In the genomic region with DNA sequence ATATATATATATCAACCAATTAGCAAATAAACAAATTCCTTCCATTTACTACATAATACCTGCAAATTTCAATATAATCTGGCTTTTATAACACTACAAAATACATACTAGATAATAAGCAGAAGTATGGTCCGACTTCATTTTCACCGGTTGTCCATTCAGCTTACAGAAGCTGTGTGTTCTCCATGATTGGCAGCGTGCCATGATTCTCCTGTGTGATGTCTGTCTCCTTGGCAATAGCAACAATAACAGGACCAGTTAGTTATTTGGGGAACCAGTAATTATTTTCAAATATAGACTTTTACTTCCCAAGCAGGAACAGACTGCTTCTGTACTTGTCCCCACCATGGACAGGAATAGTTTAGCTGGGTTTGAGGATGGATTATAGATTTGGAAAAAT, we compare ENCODE assay signal across 14 mouse cellular contexts. TPM values are rescaled to one million over a fixed set of nuclear protein-coding genes. Genes with fewer than 3 reads are reported as not detected.
DNase-seq lines count a peak whose midpoint lies in the region; ATAC-seq and TF ChIP-seq lines count a peak whose summit lies in the region.
"Had no signal": no experiment of that assay in that cellular context is flagged by ENCODE, and none has a peak within 500 bp of the region (broad histone marks: within the 10 kb centered on the region; RNA-seq: fewer than 3 reads in every experiment).

No protein-coding gene starts in this region.

- H3K27me3 ChIP-seq in kidney, postnatal 0 days (ENCODE audit: insufficient read depth, low read length), result no peaks in the 10 kb centered on the region
- H3K27me3 ChIP-seq: CH12.LX; limb, embryonic 15.5 days had no signal

- H3K27ac ChIP-seq in kidney, postnatal 0 days, result no peak overlapping the region
- H3K27ac ChIP-seq: limb, embryonic 15.5 days had no signal

- 77% methylated on average over 3 of the region's 3 CpGs for WGBS in kidney, postnatal 0 days

- no peak overlapping the region for H3K4me2 ChIP-seq in kidney, postnatal 0 days (ENCODE audit: low read length)
- H3K4me2 ChIP-seq: limb, embryonic 15.5 days had no signal

- no peaks in the 10 kb centered on the region for H3K4me1 ChIP-seq in kidney, postnatal 0 days (replicated peaks; ENCODE audit: insufficient read depth, low read length)
- H3K4me1 ChIP-seq: limb, embryonic 15.5 days had no signal

- DNase-seq in cerebellum, postnatal 25 days, result peak; percentile 39 to 78
- DNase-seq in cerebellum, adult 11-12 months, result no peak
- peak; percentile 21 for DNase-seq in kidney, postnatal 0 days (ENCODE audit: low spot score)
- no peak for DNase-seq in kidney, adult 11 months
- peak; percentile 28 for DNase-seq in NIH3T3 (ENCODE audit: low read depth)
- peak; percentile 41 for DNase-seq in lung, postnatal 14 days
- DNase-seq in urinary bladder, postnatal 10 days (ENCODE audit: low spot score), result no peak
- DNase-seq in B cell, adult 2 months, result no peak
- DNase-seq: gastrocnemius, postnatal 25 days; kidney, adult 9 months had no signal

- H3K9ac ChIP-seq in kidney, postnatal 0 days (ENCODE audit: low read depth, low read length), result no peak overlapping the region
- H3K9ac ChIP-seq: limb, embryonic 15.5 days had no signal

- ATAC-seq in kidney, postnatal 0 days (replicated peaks; ENCODE audit: low FRiP score, low read depth), result no peak
- ATAC-seq: activated CD4-positive, CD25-positive, alpha-beta regulatory T cell, adult 4 months had no signal

- no peak overlapping the region for H3K4me3 ChIP-seq in kidney, postnatal 0 days (replicated peaks; ENCODE audit: low read depth, low read length)
- H3K4me3 ChIP-seq: limb, embryonic 15.5 days had no signal

- no peak for TF ChIP-seq CTCF in kidney, postnatal 0 days (IDR thresholded peaks at IDR 0.05; ENCODE audit: low read depth)

- no peaks in the 10 kb centered on the region for H3K36me3 ChIP-seq in kidney, postnatal 0 days (ENCODE audit: insufficient read depth, low read length)
- H3K36me3 ChIP-seq: limb, embryonic 15.5 days had no signal

- H3K9me3 ChIP-seq in kidney, postnatal 0 days (replicated peaks; ENCODE audit: low read length), result no peaks in the 10 kb centered on the region
- H3K9me3 ChIP-seq: limb, embryonic 15.5 days had no signal

RNA-seq across cellular contexts. Expression of a gene that starts 11.0 kb away (rescaled TPM):
- 7.2 and 8.9 TPM in 2 replicates for polyA plus RNA-seq in kidney, postnatal 0 days (2015; fragmentation: Nextera tagmentation; extraction: Ambion mirVana)
- polyA plus RNA-seq: embryonic facial prominence, embryonic 11.5 days had no signal

RNA-seq across cellular contexts. Expression of a gene that starts 39.7 kb away (rescaled TPM):
- 16.3 and 18.1 TPM in 2 replicates for polyA plus RNA-seq in kidney, postnatal 0 days (2015; fragmentation: Nextera tagmentation; extraction: Ambion mirVana)

RNA-seq across cellular contexts. Expression of a gene that starts 39.7 kb away (rescaled TPM):
- polyA plus RNA-seq in kidney, postnatal 0 days (2015; fragmentation: Nextera tagmentation; extraction: Ambion mirVana), result 4.1 and 5.0 TPM in 2 replicates

Comparison
In these comparisons a context has a peak if more than half of its experiments do, and no peak if none do; other contexts are left out.
1. DNase-seq: peak in cerebellum, postnatal 25 days (2 of 2), kidney, postnatal 0 days (single experiment), NIH3T3 (single experiment) and lung, postnatal 14 days (single experiment); none in cerebellum, adult 11-12 months (single experiment), kidney, adult 11 months (single experiment), urinary bladder, postnatal 10 days (single experiment) and B cell, adult 2 months (0 of 2).